Mouse (Mus musculus) lung, adult 2 months (tissue): ENCODE measurements around the gene Pcdh9.

Experiments used
- CTCF ChIP-seq: fragments of 200-500 bp; IDR thresholded peaks from 2 replicates; pipeline ENCODE4 v1.5.1; 2011; ENCODE audit warnings: mild to moderate bottlenecking, low read length, control low read depth; ENCODE audit not compliant: insufficient read depth
- POLR2A ChIP-seq: fragments of 200-500 bp; IDR thresholded peaks from 2 replicates; pipeline ENCODE4 v1.6.1; 2011; ENCODE audit warnings: low read depth, mild to moderate bottlenecking, control low read depth, low read length, borderline replicate concordance; ENCODE audit errors: extremely low read depth

DNA sequence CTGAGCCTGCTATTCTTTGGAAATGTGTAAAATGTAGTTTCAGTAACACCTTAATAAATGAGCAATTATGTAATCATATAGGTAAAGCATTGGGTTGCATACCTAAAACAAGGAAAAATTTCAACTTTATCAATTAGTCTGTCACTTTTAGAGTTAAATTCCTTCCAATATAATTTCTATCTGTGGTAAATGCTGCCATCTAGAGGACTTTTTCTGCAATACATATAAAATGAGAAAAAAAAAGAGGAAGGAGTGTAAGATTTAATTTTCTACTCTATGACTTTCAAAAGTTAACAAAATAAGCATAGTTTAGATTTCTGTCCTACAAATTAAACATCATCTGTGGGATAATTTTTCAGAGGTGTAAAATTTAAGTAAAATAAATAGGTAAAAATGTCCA is 8.1 kb upstream of the Pcdh9 start:
- TF ChIP-seq CTCF, result no peak
- TF ChIP-seq POLR2A, result no peak
